Mouse (Mus musculus) cerebellum, adult 2 months (tissue): ENCODE data around the gene Sub1.

Source experiments
- CTCF ChIP-seq: fragments of 200-500 bp; IDR thresholded peaks from 2 replicates; pipeline ENCODE4 v1.5.1; 2011; ENCODE audit warnings: low read depth, mild to moderate bottlenecking, control low read depth, low read length, moderate library complexity, borderline replicate concordance; ENCODE audit not compliant: insufficient read depth
- POLR2A ChIP-seq: fragments of 200-500 bp; IDR thresholded peaks from 2 replicates; pipeline ENCODE4 v1.6.1; 2011; ENCODE audit warnings: low read length, control low read depth, borderline replicate concordance; ENCODE audit not compliant: insufficient read depth

DNA sequence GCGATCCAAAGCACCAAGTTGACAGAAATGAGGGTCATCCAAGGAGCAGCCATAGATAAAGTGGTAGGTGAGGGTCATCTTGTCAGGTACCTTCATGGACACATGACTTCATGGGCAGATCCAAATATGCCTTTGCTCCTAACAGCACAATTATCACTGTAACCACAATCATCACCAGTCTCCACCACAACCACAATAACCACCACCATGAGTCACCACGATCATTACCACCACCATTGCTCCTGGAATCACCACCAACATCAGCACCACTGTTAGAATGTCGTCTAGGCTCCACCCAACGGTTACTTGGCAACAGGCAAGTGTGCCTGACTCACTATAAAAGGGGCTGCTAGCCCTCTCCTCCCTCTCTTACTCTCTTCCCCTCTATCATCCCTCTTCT lies 33.4 kb upstream of the Sub1 start:
- TF ChIP-seq CTCF (no peak), POLR2A (no peak)
